Mouse (Mus musculus) heart, adult 9 months (tissue): ENCODE measurements at regions not wholly inside any gene's neighbourhood (a gene's known extent, or its start where the extent isn't known, plus 50 kb on each side); places are given as distances from the start of the nearest gene placed in this dataset.
A peak's percentile ranks its signal among the peaks of the same experiment; 100 is the strongest.

Experiments used
- DNase-seq, 2 experiments: peaks; one replicate each; pipeline ENCODE4 v3.0.0; 2022; ENCODE audit warnings: low spot score in 2 of 2

DNA sequence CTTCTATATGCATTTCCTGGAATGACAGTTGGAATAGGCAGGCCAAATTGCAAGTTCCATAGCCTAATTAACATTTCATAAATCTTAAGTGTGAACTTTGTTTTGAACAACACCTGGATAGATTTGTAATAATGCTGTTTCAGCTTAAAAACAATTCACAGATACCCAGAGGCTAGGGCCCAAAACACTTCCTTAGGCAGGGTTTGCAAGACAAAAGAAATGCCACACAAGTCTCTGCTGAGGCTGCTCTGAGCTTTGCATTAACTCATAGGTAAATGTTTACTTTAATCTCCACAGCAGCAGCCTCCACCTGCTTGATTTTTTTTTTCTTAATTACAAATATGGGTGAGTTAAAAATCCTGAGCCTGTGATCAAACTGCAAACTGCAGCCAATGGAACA is 118.4 kb downstream of the Gnat3 start:
- no peak for DNase-seq

DNA sequence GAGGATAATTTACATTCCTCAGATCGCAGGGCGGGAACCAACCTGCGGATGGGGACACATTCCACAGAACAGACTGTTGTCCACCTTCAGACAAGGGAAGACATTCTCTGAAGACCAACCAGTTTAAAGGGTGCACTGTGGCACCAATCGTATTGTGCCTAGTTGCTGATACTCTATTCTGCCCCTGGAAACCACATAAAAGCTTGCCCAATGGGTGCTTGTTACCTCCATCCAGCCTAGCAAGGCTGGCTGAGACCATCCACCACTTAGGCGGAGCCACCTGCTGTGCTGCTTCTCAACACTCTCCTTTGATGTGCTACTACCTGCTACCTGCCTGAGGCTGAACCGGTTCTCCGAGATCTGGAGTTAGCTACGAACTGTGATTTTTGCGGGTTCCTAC is 119.9 kb downstream of the Gnat3 start:
- DNase-seq, result no peak

DNA sequence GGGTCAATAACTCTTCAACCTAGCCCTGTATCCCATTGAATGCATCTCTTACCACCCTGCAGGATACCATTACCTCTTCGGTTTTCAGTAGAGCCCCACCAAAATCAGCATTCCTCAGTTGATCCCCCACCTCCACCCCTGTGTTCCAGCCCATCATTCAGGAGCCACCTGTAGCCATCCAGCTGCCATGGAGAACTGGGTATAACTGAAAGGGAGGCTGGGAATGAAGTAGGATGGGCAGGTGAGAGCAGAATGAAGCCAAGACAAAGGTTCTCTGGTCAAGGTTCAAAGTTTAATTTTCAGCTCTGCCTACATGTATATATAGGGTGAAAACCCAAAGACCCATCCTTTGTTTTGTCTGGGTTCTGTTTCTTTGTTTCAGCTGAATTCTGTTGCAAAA is 121.4 kb downstream of the Gnat3 start:
- no peak for DNase-seq

DNA sequence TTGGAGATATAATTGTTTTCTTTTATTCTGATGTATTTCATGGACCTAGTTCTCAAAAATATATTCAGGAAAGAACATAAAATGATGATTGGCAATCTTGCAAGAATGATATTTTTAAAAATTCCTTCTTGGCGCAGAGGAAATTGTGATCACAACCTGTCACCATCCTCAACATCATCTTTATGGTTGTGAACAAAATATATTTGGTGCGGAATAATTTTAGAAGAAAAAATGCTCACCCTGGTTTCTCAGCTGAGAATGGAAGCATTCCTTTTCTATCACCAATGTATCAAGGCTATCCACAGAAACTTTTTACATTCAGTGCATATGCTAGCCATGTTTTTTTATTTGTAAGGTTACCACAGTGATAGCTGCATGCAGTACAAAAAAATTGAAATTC is 123.1 kb downstream of the Gnat3 start:
- DNase-seq, result no peak

DNA sequence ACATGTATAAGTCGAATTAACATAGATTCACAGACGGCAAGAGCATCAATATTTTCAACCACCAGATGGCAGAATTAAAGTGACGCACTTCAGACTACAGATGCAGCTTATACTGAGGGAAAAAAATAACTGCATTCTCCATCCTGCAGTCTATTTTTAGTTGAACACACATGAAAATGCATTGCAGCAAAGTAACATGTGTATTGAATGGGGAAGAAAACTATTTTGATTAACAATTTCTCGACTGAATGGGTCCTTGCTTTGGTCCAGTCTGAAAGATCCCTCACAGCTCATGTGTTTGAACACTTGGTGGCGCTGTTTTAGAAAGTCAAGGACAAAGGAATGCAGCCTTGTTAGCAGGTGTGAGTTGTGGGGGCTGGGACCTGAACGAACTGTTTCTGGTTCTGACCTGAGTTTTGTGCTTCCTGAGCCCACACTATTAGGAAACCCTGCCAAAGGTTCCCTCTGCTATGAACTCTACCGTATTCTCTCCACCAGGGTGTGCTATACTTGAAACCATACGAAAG is 125.6 kb downstream of the Gnat3 start:
- peak; percentile 1 to 33 for DNase-seq

DNA sequence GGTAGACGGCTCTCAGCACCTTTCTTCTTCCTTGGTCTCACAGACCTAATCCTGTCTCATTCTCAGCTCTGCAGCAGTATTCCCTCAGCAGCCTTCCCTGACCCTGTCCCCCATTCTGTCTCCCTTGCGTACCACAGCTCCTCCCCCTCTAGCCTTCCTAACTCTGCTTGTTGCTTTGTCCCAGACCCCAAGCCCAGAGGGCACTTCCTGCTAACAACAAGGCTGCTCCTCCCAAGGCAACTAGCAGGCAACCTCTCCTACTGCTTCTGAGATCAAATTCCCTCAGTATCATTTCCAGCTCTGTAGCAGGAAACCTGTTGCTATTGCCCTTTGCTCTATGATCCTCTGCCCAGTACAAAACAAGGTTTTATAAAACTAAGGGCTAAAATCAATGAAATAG is 127.6 kb downstream of the Gnat3 start:
- DNase-seq, result peak; percentile 1 to 5

DNA sequence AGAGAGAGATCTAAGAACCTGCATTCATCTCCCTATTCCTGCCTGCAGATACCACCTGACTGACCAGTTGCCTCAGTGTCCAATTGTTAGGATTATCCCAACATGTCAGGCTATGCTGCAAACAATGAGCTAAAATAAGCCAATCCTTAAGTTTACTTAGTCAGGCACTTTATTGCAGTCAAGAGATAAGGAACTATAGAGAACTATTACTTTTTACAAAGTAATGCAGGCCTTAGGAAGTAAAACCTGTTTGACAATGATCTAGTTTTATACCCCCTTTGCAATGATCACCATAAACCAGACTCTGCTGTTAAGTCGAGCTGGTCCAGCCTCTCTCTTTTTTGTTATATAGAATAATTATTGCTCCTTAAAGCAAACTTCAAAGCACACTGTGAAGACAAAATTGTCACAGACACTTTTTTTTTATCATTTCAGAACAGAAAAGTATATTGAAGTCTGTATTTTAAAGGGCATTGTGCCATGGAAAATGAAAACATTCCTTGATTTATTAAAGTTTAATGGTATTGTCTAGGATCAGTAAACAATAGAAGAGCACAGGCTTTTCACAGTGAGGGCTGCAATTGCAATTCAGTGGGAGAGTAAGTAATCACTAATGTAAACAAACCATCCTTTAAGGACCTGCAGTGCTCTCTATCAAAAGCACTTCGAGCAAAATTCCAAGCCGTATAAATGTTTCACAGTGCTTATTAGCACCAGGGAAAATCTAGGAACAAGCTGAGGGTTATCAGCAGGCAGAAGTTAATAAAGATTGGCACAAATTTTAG is 152.7 kb downstream of the Gnat3 start:
- no peak for DNase-seq

DNA sequence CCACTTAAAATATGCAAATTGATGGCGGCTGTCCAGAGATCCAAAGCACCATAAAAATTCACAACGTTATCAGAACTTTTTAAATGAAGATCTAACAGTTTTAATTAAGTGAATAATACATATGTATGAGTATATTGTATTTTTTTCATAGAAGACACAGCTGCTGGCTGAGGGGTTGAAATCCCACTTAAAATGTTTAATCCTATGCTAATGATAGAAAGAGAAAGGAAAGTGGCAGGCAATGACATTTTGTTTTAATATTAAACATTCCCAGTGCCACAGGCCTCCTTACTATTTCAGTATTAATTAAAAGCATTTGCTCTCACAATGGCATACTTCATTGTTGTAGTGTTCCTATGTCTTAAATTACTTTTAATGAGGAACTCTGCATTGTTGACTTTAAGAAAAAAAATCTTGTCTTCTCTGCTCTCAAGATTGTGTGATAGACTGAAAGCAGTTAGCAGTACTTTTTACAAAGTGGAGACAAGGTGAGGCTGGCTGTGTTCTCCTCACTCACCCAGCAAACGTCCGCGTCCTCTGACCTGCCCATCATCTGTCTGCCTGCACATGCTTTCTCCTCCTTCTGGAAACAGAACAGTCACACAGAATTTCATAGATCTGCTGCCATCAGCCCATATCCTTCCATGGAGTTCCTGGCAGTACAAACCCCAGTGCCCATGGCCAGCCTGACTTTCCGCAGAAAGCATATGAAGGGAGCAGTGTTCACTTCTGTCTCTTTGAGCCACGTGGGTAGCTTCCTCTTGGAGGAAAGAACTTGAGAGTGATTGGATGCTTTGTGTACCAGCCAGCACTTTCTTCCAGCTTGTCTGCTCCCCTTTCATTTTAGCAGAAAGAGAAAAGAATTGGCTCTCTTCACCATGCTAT is 173.7 kb downstream of the Gnat3 start:
- no peak for DNase-seq

DNA sequence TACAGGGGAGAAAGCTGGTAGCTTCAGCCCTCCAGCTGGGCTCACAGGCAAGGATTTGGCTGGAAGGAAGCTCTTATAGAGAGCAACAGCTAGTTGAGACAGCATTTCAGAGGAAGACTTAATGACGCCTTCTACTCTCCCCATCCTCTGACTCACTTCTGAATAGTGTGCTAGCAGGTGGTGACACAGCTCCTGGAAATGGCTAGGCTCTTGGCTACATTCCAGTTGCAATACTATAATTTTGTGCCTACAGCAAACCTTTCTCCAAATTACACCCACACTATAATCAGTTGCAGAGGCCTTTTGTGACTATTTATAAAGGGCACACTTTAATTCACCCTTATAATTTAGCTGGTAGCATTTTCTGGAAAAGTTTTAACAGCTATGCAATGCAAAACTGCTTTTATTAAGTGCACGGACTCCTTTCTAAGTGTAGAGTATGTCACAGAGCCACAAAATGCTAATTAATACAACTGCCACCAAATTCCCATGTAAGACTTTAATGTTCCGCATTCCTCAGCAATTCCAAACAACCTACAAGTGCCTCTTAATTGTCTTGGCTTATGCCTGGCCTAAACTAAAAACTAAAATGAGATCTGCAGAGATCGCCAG is 175.2 kb downstream of the Gnat3 start:
- DNase-seq, result no peak

DNA sequence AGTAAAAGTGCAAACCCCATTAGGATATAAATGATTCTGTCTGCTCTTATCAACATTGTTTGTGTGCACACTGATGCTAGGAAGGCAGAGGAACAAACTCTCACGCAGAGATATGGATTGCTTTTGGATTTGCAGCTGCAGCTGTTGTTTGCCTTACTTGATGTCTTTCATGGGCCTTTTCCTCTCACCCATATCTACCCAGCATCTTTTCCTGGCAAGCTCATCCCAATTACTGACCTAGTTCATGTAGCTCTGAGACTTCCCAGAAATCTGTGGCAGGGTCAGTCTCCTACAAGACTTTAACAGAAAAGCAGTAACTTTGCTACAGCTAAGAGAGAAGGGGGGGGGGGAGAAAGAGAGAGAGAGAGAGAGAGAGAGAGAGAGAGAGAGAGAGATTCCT is 189.9 kb downstream of the Gnat3 start:
- peak; percentile 19 to 46 for DNase-seq

DNA sequence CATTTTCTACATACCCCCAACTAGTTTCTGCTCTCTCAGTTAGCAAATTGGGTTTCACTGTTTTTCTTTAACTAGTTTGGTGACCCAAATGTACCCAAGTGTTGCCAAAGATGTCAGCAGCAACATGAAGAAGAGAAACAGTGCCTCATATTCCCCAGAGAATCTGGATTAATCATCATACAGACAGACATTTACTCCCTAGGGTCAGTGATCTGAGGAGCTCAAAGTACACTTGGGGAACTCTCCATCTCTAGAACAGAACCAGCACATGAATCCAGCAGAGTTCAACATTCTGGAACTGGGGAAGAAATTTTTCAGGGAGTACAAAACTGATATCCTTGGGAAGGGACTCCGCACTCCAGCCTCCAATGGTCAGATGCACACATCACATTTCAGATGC is 191.4 kb downstream of the Gnat3 start:
- no peak for DNase-seq

DNA sequence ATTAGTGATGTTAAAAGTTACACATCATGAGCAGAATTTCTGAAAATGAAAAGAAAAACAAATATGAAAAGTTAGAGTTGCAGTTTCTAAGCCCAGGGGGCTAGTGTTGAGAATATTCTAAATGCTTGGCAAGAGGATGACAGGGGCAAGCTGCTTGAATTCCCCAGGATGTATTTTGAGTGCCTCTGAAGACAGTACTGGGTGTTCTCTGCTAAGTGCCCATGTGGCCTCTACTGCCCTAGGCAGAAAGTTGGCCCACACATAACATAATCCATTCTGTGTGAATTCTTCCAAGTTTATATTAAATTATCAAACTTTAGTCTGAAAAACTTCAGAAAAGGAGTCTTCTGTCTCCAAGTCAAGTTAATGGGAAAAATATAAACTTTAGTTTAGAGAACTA is 196.6 kb downstream of the Gnai1 start:
- no peak for DNase-seq

DNA sequence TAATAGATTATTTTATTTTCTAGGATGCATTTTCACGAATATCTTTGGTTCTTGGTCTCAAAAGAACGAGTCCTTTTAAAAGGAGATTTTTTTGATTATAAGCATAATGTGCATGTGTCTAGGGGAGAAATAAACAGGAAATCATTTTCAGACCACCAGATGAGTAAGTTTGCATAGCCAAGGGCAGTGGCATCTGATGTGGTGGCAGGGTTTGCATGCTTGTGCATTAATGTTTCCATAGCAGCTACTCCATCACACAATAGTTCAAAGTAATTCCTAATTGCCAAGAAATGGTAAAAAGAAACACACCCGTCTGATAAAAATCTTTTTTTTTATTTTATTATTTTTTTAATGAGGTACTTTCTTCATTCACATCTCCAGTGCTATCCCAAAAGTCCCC is 182.3 kb downstream of the Gnai1 start:
- DNase-seq, result no peak

DNA sequence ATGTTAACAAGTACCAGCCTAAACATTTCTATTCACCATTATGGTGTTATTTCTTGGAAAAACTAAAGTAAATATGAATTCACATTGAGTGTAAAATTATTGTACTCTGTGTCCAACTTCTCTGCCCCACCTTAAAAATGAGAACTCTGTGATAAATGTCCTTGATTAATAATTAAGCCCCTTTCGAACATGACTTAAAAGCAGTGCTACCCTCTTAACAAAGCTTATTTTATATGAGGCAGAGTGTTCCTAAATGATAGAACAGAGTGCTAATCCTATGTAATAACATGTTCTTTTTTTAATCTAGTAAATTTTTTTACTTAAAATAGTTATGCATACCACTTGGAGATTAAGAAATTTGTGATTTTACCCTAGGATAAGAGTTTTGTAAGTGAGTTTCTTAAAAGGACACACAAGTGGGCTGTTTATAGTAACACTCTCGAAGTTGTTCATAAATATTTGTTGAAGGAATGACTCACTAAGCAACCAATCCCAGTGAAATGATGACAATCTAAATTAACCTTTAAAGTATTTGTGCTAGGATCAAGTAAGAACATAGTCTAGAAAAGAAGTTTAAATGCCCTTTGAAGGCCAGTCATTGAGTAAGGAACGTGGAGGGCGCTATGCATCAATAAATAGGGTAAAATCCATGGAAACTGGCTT is 148.6 kb downstream of the Gnai1 start:
- DNase-seq, result no peak
